Mouse (Mus musculus) hindbrain, postnatal 0 days (tissue): Measurements from ENCODE around the gene Gm20388. TPM values are rescaled to one million over a fixed set of nuclear protein-coding genes. Genes with fewer than 3 reads are reported as not detected.

ENCODE experiments used
- ATAC-seq: fragments of 200-750 bp; cut with Nextera tagmentation; 2 replicates; pipeline ENCODE4 v1.8.0; 2017; ENCODE audit warnings: mild to moderate bottlenecking, moderate TSS enrichment, moderate library complexity
- DNase-seq: peaks from one replicate; pipeline ENCODE4 v3.0.0-alpha.2; 2015; ENCODE audit warnings: low spot score
- H3K27ac ChIP-seq: fragments of 300-500 bp; sonication (generic); 2 replicates; pipeline ENCODE4 v1.5.1; 2014; ENCODE audit warnings: mild to moderate bottlenecking
- H3K27me3 ChIP-seq: fragments of 300-500 bp; sonication (generic); 2 replicates; pipeline ENCODE4 v1.6.1; 2014; ENCODE audit warnings: low read length, mixed read lengths; ENCODE audit not compliant: insufficient read depth
- H3K36me3 ChIP-seq: fragments of 300-500 bp; sonication (generic); 2 replicates; pipeline ENCODE4 v1.6.1; 2014; ENCODE audit warnings: low read length, mixed read lengths; ENCODE audit not compliant: insufficient read depth
- H3K4me1 ChIP-seq: fragments of 300-500 bp; sonication (generic); 2 replicates; pipeline ENCODE4 v1.6.1; 2014; ENCODE audit warnings: antibody characterized with exemption, low read length, mixed read lengths; ENCODE audit not compliant: insufficient read depth
- H3K4me2 ChIP-seq: fragments of 300-500 bp; sonication (generic); 2 replicates; pipeline ENCODE4 v1.6.1; 2014; ENCODE audit warnings: low read depth, mild to moderate bottlenecking, low read length, moderate library complexity, mixed read lengths
- H3K4me3 ChIP-seq: fragments of 300-500 bp; sonication (generic); 2 replicates; pipeline ENCODE4 v1.5.1; 2014; ENCODE audit warnings: low read length
- H3K9ac ChIP-seq: fragments of 300-500 bp; sonication (generic); replicated peaks from 2 replicates; pipeline ENCODE4 v1.6.1; 2014; ENCODE audit warnings: mild to moderate bottlenecking, low read length, moderate library complexity, mixed read lengths
- H3K9me3 ChIP-seq: fragments of 300-500 bp; sonication (generic); 2 replicates; pipeline ENCODE4 v1.6.1; 2016; ENCODE audit warnings: low read length, mixed read lengths
- CTCF ChIP-seq: IDR thresholded peaks from 2 replicates; pipeline ENCODE4 v1.5.1; 2016; ENCODE audit warnings: antibody characterized with exemption, control low read depth, low read depth
- WGBS: fragments of 180-500 bp; shearing (Covaris S2); extraction: QIAGEN DNeasy Blood & Tissue Kit; methylation state at CpG from one replicate; pipeline ENCODE4 v1.1.7; 2014; 5-methylcytosine and 5-hydroxymethylcytosine counted together
- polyA plus RNA-seq: library from polyadenylated mRNA; unstranded; fragments of >200 nt; fragmentation: Nextera tagmentation; extraction: Ambion mirVana; gene quantifications from 2 replicates; pipeline ENCODE4 v1.2.1, GENCODE M21; 2015
- total RNA-seq: library from RNA; depleted of rRNA; stranded (reverse); fragments of >200 nt; gene quantifications from 2 replicates; pipeline ENCODE4 v1.2.3, GENCODE M21; 2014

Gene Gm20388
- total and polyA plus RNA-seq, 2 experiments from 2014 or later, result 71.3 TPM; not detected in 1

GRCm38 (mm10) chr8:123420525-123421281 is 3510.1 kb downstream of the Gm20388 start:
- DNase-seq (no peak), ATAC-seq (0 out of 2 replicates have a peak, but pooled peaks have one; percentile 8)
- Histone ChIP-seq H3K4me1 (peaks cover 8% of the 10 kb centered on the region; the same call in 1 of the 2 replicates), H3K9me3 (no peaks in the 10 kb centered on the region), H3K9ac (no peak overlapping the region), H3K27me3 (no peaks in the 10 kb centered on the region), H3K4me2 (no peak overlapping the region), H3K36me3 (peaks cover 33% of the 10 kb centered on the region), H3K27ac (no peak overlapping the region), H3K4me3 (no peak overlapping the region)
- WGBS, result 91% methylated on average over 34 of the region's 34 CpGs
- TF ChIP-seq CTCF, result no peak

GRCm38 (mm10) chr8:123421325-123421724 is 3510.7 kb downstream of the Gm20388 start:
- no peak for TF ChIP-seq CTCF
- Histone ChIP-seq H3K36me3 (peaks cover 33% of the 10 kb centered on the region), H3K9me3 (no peaks in the 10 kb centered on the region; the same call in 1 of the 2 replicates), H3K27ac (no peak overlapping the region), H3K4me1 (peaks cover 8% of the 10 kb centered on the region; the same call in 1 of the 2 replicates), H3K4me2 (no peak overlapping the region), H3K9ac (no peak overlapping the region), H3K27me3 (no peaks in the 10 kb centered on the region), H3K4me3 (no peak overlapping the region)
- WGBS, result 86% methylated on average over 19 of the region's 19 CpGs
- no peak for DNase-seq
- no peak for ATAC-seq

- Histone ChIP-seq H3K4me3 (0 out of 2 replicates have a peak overlapping the region, but pooled peaks have one; percentile 3), H3K27me3 (no peaks in the 10 kb centered on the region), H3K4me2 (peak overlapping the region; percentile 44), H3K9ac (no peak overlapping the region), H3K27ac (no peak overlapping the region), H3K36me3 (peaks cover 33% of the 10 kb centered on the region), H3K4me1 (no peaks in the 10 kb centered on the region), H3K9me3 (peaks cover 5% of the 10 kb centered on the region)
- 19% methylated on average over 17 of the region's 17 CpGs for WGBS
- peak; percentile 80 for TF ChIP-seq CTCF
- ATAC-seq (peak; percentile 80), DNase-seq (peak; percentile 87)
These were observed 3511.6 kb downstream of the Gm20388 start for GRCm38 (mm10) chr8:123422056-123422780.

- peak overlapping the region; percentile 15; the same call in 1 of the 2 replicates for H3K27ac ChIP-seq
- WGBS, result 16% methylated on average over 3 of the region's 3 CpGs
- H3K36me3 ChIP-seq, result peaks cover 33% of the 10 kb centered on the region
- no peak overlapping the region for H3K4me2 ChIP-seq
- no peak; the same call in none of the 2 replicates for ATAC-seq
- no peaks in the 10 kb centered on the region for H3K27me3 ChIP-seq
- no peak overlapping the region for H3K4me3 ChIP-seq
- H3K9me3 ChIP-seq, result peaks cover 7% of the 10 kb centered on the region
- H3K4me1 ChIP-seq, result no peaks in the 10 kb centered on the region
- TF ChIP-seq CTCF, result no peak
- no peak overlapping the region for H3K9ac ChIP-seq
- DNase-seq, result no peak
These were observed 3512.1 kb downstream of the Gm20388 start for GRCm38 (mm10) chr8:123422781-123423159.

- Histone ChIP-seq H3K4me2 (peak within 1 kb of the TSS; percentile 44), H3K36me3 (peaks cover 27% of the 10 kb centered on the region), H3K4me3 (0 out of 2 replicates have a peak within 1 kb of the TSS, but pooled peaks have one; percentile 3), H3K27ac (peak within 1 kb of the TSS; percentile 15; the same call in 1 of the 2 replicates), H3K4me1 (no peaks in the 10 kb centered on the region), H3K9ac (no peak within 1 kb of the TSS), H3K27me3 (no peaks in the 10 kb centered on the region), H3K9me3 (peaks cover 13% of the 10 kb centered on the region)
- TF ChIP-seq CTCF, result no peak
- ATAC-seq (no peak), DNase-seq (no peak)
- WGBS, result 74% methylated on average over 7 of the region's 7 CpGs
These were observed 3512.8 kb downstream of the Gm20388 start, which contains the start of gene Def8 for GRCm38 (mm10) chr8:123423441-123423840. TSS of gene Def8 (plus strand) at chr8:123423527.

- H3K9ac ChIP-seq, result no peak overlapping the region
- H3K36me3 ChIP-seq, result no peaks in the 10 kb centered on the region
- no peak overlapping the region for H3K27ac ChIP-seq
- H3K4me3 ChIP-seq, result no peak overlapping the region
- H3K27me3 ChIP-seq, result no peaks in the 10 kb centered on the region
- no peak for TF ChIP-seq CTCF
- no peak for DNase-seq
- peaks cover 21% of the 10 kb centered on the region for H3K9me3 ChIP-seq
- no peak for ATAC-seq
- WGBS, result 97% methylated on average over 27 of the region's 27 CpGs
- no peak overlapping the region for H3K4me2 ChIP-seq
- no peaks in the 10 kb centered on the region for H3K4me1 ChIP-seq
These were observed 3516.2 kb downstream of the Gm20388 start for GRCm38 (mm10) chr8:123426511-123427509.
